In the genomic region with DNA sequence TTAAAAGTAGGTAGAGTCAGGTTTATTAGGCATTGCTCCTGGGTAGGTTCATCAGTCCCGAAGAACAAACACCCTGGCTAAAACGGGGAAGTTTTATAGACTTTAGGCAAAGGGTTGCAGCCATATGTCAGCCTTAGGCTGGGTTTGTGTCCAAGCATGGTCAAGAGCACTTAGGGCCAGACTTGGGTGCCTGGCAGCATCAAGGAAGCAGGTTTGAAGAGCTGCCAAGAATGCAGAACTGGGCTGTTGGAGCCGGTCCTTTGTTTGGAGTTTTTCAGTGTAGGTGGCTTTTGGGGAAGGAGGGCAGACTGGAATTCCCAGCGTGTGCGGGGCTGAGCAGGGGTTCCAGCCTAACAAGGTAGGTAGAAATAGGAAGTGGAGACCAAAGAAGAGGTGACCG, we compare ENCODE assay signal across 16 mouse cellular contexts. TPM values are rescaled to one million over a fixed set of nuclear protein-coding genes. Genes with fewer than 3 reads are reported as not detected.
DNase-seq lines count a peak whose midpoint lies in the region; ATAC-seq and TF ChIP-seq lines count a peak whose summit lies in the region.
"Had no signal": no experiment of that assay in that cellular context is flagged by ENCODE, and none has a peak within 500 bp of the region (broad histone marks: within the 10 kb centered on the region; RNA-seq: fewer than 3 reads in every experiment).

No protein-coding gene starts in this region.

- 43% methylated on average over 6 of the region's 6 CpGs for WGBS in heart, postnatal 0 days
- 85% methylated on average over 6 of the region's 6 CpGs for WGBS in hindbrain, embryonic 12.5 days

- peak overlapping the region; percentile 72 for H3K27ac ChIP-seq in heart, postnatal 0 days (ENCODE audit: low read depth)
- no peak overlapping the region for H3K27ac ChIP-seq in hindbrain, embryonic 12.5 days
- H3K27ac ChIP-seq: kidney, postnatal 0 days; midbrain, embryonic 15.5 days had no signal

- no peaks in the 10 kb centered on the region for H3K27me3 ChIP-seq in heart, postnatal 0 days (ENCODE audit: control insufficient read depth, insufficient read depth, low read length)
- H3K27me3 ChIP-seq in hindbrain, embryonic 12.5 days: peaks cover 3% of the 10 kb centered on the region; the same call in 1 of the 2 replicates
- H3K27me3 ChIP-seq: midbrain, embryonic 15.5 days had no signal

- no peak overlapping the region for H3K4me3 ChIP-seq in heart, postnatal 0 days (ENCODE audit: low read depth, low read length)
- no peak overlapping the region for H3K4me3 ChIP-seq in hindbrain, embryonic 12.5 days
- H3K4me3 ChIP-seq: erythroblast, embryonic 14.5 days; midbrain, embryonic 15.5 days had no signal

- no peak overlapping the region for H3K9ac ChIP-seq in heart, postnatal 0 days (replicated peaks; ENCODE audit: low read depth, low read length)
- H3K9ac ChIP-seq in hindbrain, embryonic 12.5 days: no peak overlapping the region
- H3K9ac ChIP-seq: midbrain, embryonic 15.5 days had no signal

- peak; percentile 50 for DNase-seq in 416B (ENCODE audit: low read depth)
- DNase-seq in ZHBTc4 (ENCODE audit: low read depth, low spot score): peak; percentile 49
- no peak for DNase-seq in heart, postnatal 0 days (ENCODE audit: low spot score)
- peak; percentile 80 to 87 for DNase-seq in lung, adult 18-20 months
- no peak for DNase-seq in neural tube, embryonic 10.5 days (ENCODE audit: extremely low spot score, low spot score)
- no peak for DNase-seq in urinary bladder, postnatal 36 days (ENCODE audit: low spot score in 2 of 2)

- ATAC-seq in heart, postnatal 0 days (ENCODE audit: insufficient read depth, low read depth): no peak
- no peak for ATAC-seq in activated CD4-positive, CD25-positive, alpha-beta regulatory T cell, adult 4 months
- no peak for ATAC-seq in hindbrain, embryonic 12.5 days (ENCODE audit: low FRiP score)
- ATAC-seq: midbrain, embryonic 15.5 days had no signal

- 0 out of 2 replicates have a peak overlapping the region, but pooled peaks have one; percentile 20 for H3K4me2 ChIP-seq in heart, postnatal 0 days (ENCODE audit: low read depth, low read length)
- H3K4me2 ChIP-seq in hindbrain, embryonic 12.5 days (replicated peaks): no peak overlapping the region
- H3K4me2 ChIP-seq: midbrain, embryonic 15.5 days had no signal

- no peaks in the 10 kb centered on the region for H3K9me3 ChIP-seq in heart, postnatal 0 days (replicated peaks; ENCODE audit: control insufficient read depth, low read length)
- H3K9me3 ChIP-seq in hindbrain, embryonic 12.5 days (replicated peaks): no peaks in the 10 kb centered on the region
- H3K9me3 ChIP-seq: midbrain, embryonic 15.5 days had no signal

- H3K36me3 ChIP-seq in heart, postnatal 0 days (replicated peaks; ENCODE audit: control insufficient read depth, insufficient read depth, low read length): no peaks in the 10 kb centered on the region
- no peaks in the 10 kb centered on the region for H3K36me3 ChIP-seq in hindbrain, embryonic 12.5 days
- H3K36me3 ChIP-seq: midbrain, embryonic 15.5 days had no signal

- TF ChIP-seq EP300 in heart, postnatal 0 days (IDR thresholded peaks at IDR 0.05; ENCODE audit: low read depth): no peak

- TF ChIP-seq CTCF in heart, postnatal 0 days (IDR thresholded peaks at IDR 0.05; ENCODE audit: low read depth): no peak

- peaks cover 42% of the 10 kb centered on the region for H3K4me1 ChIP-seq in heart, postnatal 0 days (ENCODE audit: control insufficient read depth, insufficient read depth)
- no peaks in the 10 kb centered on the region for H3K4me1 ChIP-seq in hindbrain, embryonic 12.5 days

RNA-seq across cellular contexts. Expression of a gene that starts 14.6 kb away (rescaled TPM):
- 3.9 and 12.4 TPM in 2 replicates for total RNA-seq in heart, postnatal 0 days (2014; rRNA removed; ENCODE audit: low replicate concordance)
- polyA plus RNA-seq in heart, postnatal 0 days (2015; fragmentation: Nextera tagmentation; extraction: Ambion mirVana): 3.6 and 4.1 TPM in 2 replicates
- 1 to 10 TPM; 7.5 to 8.9 TPM for polyA plus RNA-seq in activated CD4-positive, CD25-positive, alpha-beta regulatory T cell, adult 4 months (2017; shearing (Covaris generic))
- polyA plus RNA-seq in hindbrain, embryonic 12.5 days (2016; fragmentation: Nextera tagmentation; extraction: Ambion mirVana): 0.32 TPM in 1 of 2 replicates, not detected in the other
- total RNA-seq: gastrocnemius, postnatal 4 days had no signal
- polyA plus RNA-seq: erythroblast, embryonic 14.5 days; midbrain, embryonic 15.5 days had no signal

RNA-seq across cellular contexts. Expression of a gene that starts 15.0 kb away (rescaled TPM):
- 25.8 and 26.1 TPM in 2 replicates for total RNA-seq in heart, postnatal 0 days (2014; rRNA removed; ENCODE audit: low replicate concordance)
- 11.3 and 11.6 TPM in 2 replicates for polyA plus RNA-seq in heart, postnatal 0 days (2015; fragmentation: Nextera tagmentation; extraction: Ambion mirVana)
- 10 to 100 TPM; 17.4 to 24.1 TPM for polyA plus RNA-seq in activated CD4-positive, CD25-positive, alpha-beta regulatory T cell, adult 4 months (2017; shearing (Covaris generic))
- polyA plus RNA-seq in hindbrain, embryonic 12.5 days (2016; fragmentation: Nextera tagmentation; extraction: Ambion mirVana): 4.6 and 6.1 TPM in 2 replicates
- total RNA-seq: MEL had no signal

RNA-seq across cellular contexts. Expression of a gene that starts 29.3 kb away (rescaled TPM):
- total RNA-seq in heart, postnatal 0 days (2014; rRNA removed; ENCODE audit: low replicate concordance): not detected in 2 replicates
- not detected in 2 replicates for polyA plus RNA-seq in heart, postnatal 0 days (2015; fragmentation: Nextera tagmentation; extraction: Ambion mirVana)
- not detected for polyA plus RNA-seq in activated CD4-positive, CD25-positive, alpha-beta regulatory T cell, adult 4 months (2017; shearing (Covaris generic))
- not detected in 2 replicates for polyA plus RNA-seq in hindbrain, embryonic 12.5 days (2016; fragmentation: Nextera tagmentation; extraction: Ambion mirVana)
- total RNA-seq: common myeloid progenitor, adult 5-6 weeks; gastrocnemius, postnatal 4 days; MEL had no signal
- polyA plus RNA-seq: erythroblast, embryonic 14.5 days; kidney, postnatal 0 days; limb, embryonic 11.5 days; midbrain, embryonic 15.5 days; spleen, adult 2 months had no signal

RNA-seq across cellular contexts. Expression of a gene that starts 48.2 kb away (rescaled TPM):
- not detected in 2 replicates for total RNA-seq in heart, postnatal 0 days (2014; rRNA removed; ENCODE audit: low replicate concordance)
- not detected in 2 replicates for polyA plus RNA-seq in heart, postnatal 0 days (2015; fragmentation: Nextera tagmentation; extraction: Ambion mirVana)
- not detected for polyA plus RNA-seq in activated CD4-positive, CD25-positive, alpha-beta regulatory T cell, adult 4 months (2017; shearing (Covaris generic))
- not detected in 2 replicates for polyA plus RNA-seq in hindbrain, embryonic 12.5 days (2016; fragmentation: Nextera tagmentation; extraction: Ambion mirVana)
- total RNA-seq: common myeloid progenitor, adult 5-6 weeks; gastrocnemius, postnatal 4 days had no signal
- polyA plus RNA-seq: erythroblast, embryonic 14.5 days; limb, embryonic 11.5 days; midbrain, embryonic 15.5 days had no signal

RNA-seq across cellular contexts. Expression of a gene that starts 55.3 kb away (rescaled TPM):
- not detected in 2 replicates for total RNA-seq in heart, postnatal 0 days (2014; rRNA removed; ENCODE audit: low replicate concordance)
- not detected in 2 replicates for polyA plus RNA-seq in heart, postnatal 0 days (2015; fragmentation: Nextera tagmentation; extraction: Ambion mirVana)
- polyA plus RNA-seq in activated CD4-positive, CD25-positive, alpha-beta regulatory T cell, adult 4 months (2017; shearing (Covaris generic)): not detected
- polyA plus RNA-seq in hindbrain, embryonic 12.5 days (2016; fragmentation: Nextera tagmentation; extraction: Ambion mirVana): not detected in 2 replicates
- total RNA-seq: common myeloid progenitor, adult 5-6 weeks; gastrocnemius, postnatal 4 days; MEL had no signal
- polyA plus RNA-seq: erythroblast, embryonic 14.5 days; kidney, postnatal 0 days; midbrain, embryonic 15.5 days; spleen, adult 2 months had no signal

Comparison
In these comparisons a context has a peak if more than half of its experiments do, and no peak if none do; other contexts are left out.
1. DNase-seq: peak in 416B (single experiment), ZHBTc4 (single experiment) and lung, adult 18-20 months (2 of 2); none in heart, postnatal 0 days (single experiment), neural tube, embryonic 10.5 days (single experiment) and urinary bladder, postnatal 36 days (0 of 2).